Mouse (Mus musculus): ENCODE measurements at regions not wholly inside any gene's neighbourhood (a gene's known extent, or its start where the extent isn't known, plus 50 kb on each side); places are given as distances from the start of the nearest gene placed in this dataset.
"Not testable (repeated sequence)": the region's sequence is repeated elsewhere in the genome, so short reads cannot be mapped to it uniquely, and the experiment has no call there.

GRCm38 (mm10) chr14:52989940-52990339 lies 494.4 kb upstream of the Olfr1507 start:
- TF ChIP-seq CTCF (IDR thresholded peaks at IDR 0.05; ENCODE audit: borderline replicate concordance, insufficient read depth, low read depth, low read length); POLR2A (IDR thresholded peaks at IDR 0.05; ENCODE audit: borderline replicate concordance, insufficient read depth, low read length): not testable (repeated sequence)

Measured in cerebellum, adult 2 months (tissue).